Mouse (Mus musculus) fat pad, adult 2 months (tissue): ENCODE results near the gene Tuba1a.

ENCODE experiments used
- DNase-seq: peaks from one replicate; pipeline ENCODE4 v3.0.0-alpha.2; 2011; ENCODE audit warnings: low read depth, low spot score; ENCODE audit errors: extremely low read depth

Gene Tuba1a

GRCm38 (mm10) chr15:98953401-98954356, at the start of gene Tuba1a, which contains the start of gene Gm49450:
TSS of gene Tuba1a (minus strand) at chr15:98953703.
TSS of gene Gm49450 (minus strand) at chr15:98953551.
- no peak for DNase-seq

DNA sequence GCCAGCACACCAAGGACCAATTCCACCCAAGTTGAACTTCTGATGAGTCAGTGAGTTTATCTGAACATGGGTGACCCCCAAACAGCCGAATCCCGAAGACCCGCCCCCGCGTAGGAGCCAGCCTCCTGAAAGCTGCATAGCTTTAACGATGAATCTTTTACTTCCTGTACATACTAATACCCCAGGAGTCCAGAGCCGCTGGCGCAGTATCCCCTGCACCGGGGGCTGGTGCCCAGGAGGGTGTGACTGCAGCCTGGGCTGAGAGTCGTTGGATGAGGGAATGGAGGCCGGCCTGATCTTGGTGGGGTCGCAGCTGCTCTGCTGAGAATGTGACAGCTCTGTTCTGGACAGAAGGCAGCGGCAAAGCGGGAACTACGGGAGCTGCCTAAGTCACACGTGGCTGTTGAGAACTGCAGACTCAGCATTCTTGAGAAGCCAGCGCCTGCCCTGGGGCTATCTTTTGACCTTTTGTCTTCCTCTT, 48.0 kb upstream of the Tuba1a start:
- DNase-seq = no peak

GRCm38 (mm10) chr15:99000535-99001283, 47.2 kb upstream of the Tuba1a start:
- no peak for DNase-seq

- no peak for DNase-seq
Measured at GRCm38 (mm10) chr15:98998775-98999157, 45.3 kb upstream of the Tuba1a start.

- DNase-seq = no peak
Measured at GRCm38 (mm10) chr15:98997938-98998774, 44.7 kb upstream of the Tuba1a start.

GRCm38 (mm10) chr15:98996840-98997239, 43.3 kb upstream of the Tuba1a start:
- DNase-seq = no peak

DNA sequence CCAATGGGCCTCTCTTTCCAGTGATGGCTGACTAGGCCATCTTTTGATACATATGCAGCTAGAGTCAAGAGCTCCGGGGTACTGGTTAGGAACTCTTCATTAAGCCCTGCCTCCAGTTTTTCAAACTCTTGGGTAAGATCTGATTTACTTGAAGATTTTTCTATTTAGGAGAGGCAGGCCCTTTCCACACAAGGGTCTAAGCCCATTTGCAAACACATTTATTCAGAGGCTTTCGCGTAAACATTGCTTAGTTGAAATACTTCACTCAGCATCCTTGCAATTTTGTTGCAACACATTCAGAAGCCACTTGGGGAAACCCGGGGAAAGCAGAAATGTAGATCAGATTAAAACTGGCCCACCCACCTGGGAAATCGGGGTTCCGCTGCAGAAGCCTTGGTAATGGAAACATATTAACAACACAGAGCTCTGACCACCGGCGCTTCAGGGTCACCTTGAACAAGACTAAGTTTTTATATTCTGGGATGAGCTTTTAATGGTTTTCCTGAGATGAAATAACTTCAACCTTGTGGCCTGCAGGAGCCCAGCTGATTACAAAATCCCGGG, 41.5 kb upstream of the Tuba1a start:
- no peak for DNase-seq

GRCm38 (mm10) chr15:98993865-98994264, 40.4 kb upstream of the Tuba1a start:
- no peak for DNase-seq

- no peak for DNase-seq
Measured at GRCm38 (mm10) chr15:98993093-98993793, 39.7 kb upstream of the Tuba1a start.

DNA sequence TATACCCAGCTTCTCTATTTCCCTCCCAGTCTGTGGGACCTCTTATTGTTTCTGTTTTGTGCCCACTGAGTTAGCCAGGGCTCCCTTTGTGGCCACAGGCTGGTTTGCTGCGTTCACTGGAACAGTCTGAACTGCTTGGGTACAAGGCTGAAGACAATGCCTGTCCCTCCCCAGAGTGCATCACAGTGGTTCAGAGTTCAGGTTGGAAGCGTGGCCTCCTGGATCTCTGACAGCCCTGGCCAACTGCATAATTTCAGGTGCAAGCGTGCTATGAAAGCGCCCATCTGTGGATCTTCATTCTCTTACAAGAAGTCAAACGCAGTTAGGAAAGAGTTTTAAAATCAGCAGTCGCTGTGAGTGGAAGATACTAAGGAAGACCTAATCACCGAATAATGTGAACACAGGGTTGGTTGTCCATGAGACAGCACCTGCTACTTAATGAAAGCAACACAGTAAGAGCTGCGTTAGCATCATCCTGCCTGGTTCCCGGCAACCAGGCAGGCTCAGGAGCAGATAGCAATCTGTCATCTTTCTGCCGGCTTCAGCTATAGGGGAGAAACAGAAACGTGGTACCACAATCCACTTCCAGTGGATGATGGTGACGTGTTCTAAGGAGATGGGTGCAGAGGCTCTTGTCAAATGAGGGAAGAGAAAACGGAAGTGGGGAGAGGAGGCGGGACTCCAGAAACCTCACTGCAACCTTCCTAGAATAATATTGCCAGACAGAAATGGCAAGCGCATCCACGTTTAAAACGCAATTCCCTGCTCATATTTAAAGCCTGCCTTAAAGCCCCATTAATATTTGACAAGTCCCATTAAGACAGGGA, 38.8 kb upstream of the Tuba1a start:
- no peak for DNase-seq

DNA sequence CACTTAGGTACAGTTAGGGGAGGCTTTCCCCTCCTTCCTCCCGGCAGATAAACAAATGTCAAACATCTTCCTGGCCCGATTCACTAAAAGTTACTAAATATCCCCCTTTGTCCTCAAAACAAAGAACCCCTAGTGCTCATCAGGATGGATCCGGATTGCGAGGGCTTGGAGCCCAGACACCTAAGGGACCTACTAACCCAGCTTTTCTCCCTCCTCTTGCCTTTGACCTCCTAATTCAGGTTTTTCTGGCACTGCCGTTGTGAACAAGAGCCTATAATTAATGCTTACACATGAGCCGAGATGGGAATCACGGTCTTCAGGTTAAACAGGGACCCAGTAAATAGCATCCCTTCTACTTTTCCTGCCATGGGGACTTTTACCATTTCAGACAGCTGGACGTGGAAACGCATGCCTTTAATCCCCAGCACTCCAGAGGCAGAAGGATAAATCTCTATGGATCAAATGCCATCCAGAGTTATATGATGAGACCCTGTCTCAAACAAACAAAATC, 38.1 kb upstream of the Tuba1a start:
- DNase-seq = no peak

DNA sequence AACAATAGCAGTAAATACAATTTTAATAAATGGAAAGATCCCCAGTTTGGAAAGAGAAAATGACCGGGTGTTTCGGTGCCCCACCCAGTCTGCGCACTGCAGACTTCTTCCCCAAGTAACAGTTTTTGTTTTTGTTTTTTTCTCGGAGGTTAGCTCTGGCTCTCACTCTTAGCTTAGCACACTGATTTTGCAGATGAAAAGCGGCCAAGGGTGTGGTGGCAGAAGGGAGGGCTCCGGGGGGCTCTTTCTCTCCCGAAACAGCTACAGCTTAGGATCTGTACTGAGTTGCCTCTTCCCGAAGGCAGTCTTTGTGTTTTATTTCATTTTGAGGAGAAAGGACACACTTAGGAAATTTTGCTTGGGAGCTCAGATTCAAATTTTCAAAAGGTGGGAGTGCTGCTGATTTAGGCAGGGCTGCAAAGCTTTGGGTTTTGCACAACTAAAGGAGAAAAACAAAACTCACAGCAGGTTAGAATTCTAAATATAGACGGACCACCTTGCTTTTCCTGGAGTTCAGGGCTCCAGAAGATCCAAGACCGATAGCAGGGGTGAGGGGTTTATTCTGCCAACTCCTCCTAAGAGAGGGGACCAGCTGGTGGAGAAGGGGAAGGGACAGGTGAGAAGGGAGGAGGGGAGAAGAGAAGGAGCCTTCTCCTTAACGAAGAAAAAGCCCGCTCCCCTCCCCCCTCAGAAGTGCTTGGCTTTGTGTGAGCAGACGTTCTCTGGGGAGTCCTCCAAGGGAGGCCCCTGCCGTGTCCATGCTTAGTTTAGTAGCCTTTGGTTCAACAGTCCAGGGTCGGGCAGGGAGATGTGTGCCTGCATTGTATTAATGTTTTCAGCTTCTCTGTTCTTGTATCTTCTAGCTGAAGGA, 37.4 kb upstream of the Tuba1a start:
- DNase-seq = no peak

- no peak for DNase-seq
Measured at GRCm38 (mm10) chr15:98989701-98990430, 36.4 kb upstream of the Tuba1a start.

GRCm38 (mm10) chr15:98988787-98989186, 35.3 kb upstream of the Tuba1a start:
- DNase-seq = no peak

DNA sequence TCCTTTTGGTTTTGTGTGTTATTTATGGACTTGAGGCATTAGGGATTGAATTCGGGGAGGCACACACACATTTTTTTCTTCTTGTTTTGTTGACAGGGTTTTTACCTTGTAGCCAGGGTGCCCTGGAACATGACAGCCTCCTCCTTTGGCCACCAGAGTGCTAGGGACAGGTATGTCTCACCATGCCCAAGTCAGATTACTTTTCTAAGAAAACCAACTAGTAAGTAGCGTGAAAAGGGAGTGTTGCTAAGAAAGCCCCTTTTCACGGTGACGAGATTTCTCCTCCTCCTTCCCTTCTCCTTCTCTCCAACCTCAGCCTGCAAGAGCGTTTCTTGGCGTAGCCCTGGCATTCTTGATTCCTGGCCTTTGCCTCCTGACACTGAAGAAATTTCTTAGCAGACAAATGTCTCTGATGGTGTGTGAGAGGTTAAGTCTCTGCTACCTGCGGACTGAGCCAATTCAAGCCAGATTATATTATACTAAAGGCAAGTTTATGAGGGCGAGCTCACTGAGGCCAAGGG, 34.2 kb upstream of the Tuba1a start:
- no peak for DNase-seq

DNA sequence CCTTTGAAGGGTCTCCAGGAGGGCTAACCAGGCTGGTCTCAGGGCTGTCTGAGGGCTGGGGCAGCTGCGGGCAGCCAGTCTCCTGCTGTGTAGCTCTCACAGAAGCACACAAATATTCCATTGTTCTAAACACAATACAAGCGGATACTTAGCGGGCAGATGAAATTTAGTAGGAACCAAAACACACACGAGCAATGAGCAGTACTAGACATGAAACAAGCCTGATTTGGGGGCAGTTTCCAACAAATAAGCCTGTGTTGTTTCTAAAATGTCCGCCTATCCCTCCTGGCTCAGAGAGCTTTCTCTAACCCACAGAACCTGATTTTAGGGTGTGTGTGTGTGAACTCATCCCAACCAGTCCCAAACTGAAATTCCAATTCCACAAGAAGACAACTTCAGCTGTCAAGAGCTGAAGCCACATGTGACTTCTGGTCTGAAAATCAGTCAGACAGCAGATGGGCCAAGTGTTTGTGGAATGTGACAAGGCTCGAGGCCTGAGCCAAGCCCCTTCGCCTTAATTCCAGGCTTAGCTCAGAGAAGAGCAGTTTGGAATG, 33.7 kb upstream of the Tuba1a start:
- no peak for DNase-seq
